ENCODE assay signal across 22 mouse cellular contexts in the genomic region with DNA sequence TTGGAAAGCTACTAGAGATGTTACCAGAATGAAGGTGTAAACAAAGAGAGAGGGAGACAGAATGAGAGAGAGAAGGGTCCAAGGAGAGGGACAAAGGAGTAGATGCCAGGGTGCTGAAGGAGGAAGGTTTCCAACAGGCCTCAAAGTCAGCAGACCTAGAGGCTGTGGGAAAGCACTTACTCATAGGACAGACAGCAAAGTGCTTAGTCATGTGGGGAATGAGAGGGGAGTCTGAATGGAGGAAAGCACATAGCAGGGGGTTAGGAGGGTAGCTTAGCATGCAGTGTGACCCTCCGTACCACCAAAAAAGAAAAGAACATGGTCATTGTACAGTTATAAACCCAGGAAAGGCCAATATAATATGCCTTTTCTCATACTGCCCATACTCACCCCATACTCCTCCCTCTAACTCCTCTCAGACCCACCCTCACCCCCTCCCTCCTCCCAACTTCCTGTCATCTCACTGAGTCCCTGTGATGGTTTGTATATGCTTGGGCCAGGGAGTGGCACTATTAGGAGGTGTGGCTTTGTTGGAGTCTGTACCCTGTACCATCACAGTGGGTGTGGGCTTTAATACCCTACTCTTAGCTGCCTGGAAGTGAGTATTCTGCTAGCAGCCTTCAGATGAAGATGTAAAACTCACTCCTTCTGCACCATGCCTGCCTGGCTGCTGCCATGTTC.
DNase-seq lines count a peak whose midpoint lies in the region; ATAC-seq lines count a peak whose summit lies in the region.
"Had no signal": no experiment of that assay in that cellular context is flagged by ENCODE, and none has a peak within 500 bp of the region (broad histone marks: within the 10 kb centered on the region; RNA-seq: fewer than 3 reads in every experiment).

No protein-coding gene starts in this region.

- H3K9ac ChIP-seq in heart, embryonic 12.5 days: no peak overlapping the region
- no peak overlapping the region for H3K9ac ChIP-seq in intestine, embryonic 15.5 days
- H3K9ac ChIP-seq: embryonic facial prominence, embryonic 15.5 days; neural tube, embryonic 15.5 days had no signal

- no peaks in the 10 kb centered on the region for H3K36me3 ChIP-seq in heart, embryonic 12.5 days
- no peaks in the 10 kb centered on the region for H3K36me3 ChIP-seq in heart, embryonic 10.5 days
- H3K36me3 ChIP-seq in intestine, embryonic 15.5 days: no peaks in the 10 kb centered on the region
- H3K36me3 ChIP-seq: embryonic facial prominence, embryonic 15.5 days; neural tube, embryonic 15.5 days had no signal

- H3K27me3 ChIP-seq in heart, embryonic 12.5 days (replicated peaks): no peaks in the 10 kb centered on the region
- no peaks in the 10 kb centered on the region for H3K27me3 ChIP-seq in heart, embryonic 10.5 days (ENCODE audit: insufficient read depth, poor library complexity, severe bottlenecking)
- no peaks in the 10 kb centered on the region for H3K27me3 ChIP-seq in intestine, embryonic 15.5 days (replicated peaks)
- H3K27me3 ChIP-seq: CH12.LX; embryonic facial prominence, embryonic 15.5 days; neural tube, embryonic 15.5 days had no signal

- H3K9me3 ChIP-seq in heart, embryonic 12.5 days (replicated peaks): no peaks in the 10 kb centered on the region
- H3K9me3 ChIP-seq in heart, embryonic 10.5 days: no peaks in the 10 kb centered on the region
- no peaks in the 10 kb centered on the region for H3K9me3 ChIP-seq in intestine, embryonic 15.5 days
- H3K9me3 ChIP-seq: embryonic facial prominence, embryonic 15.5 days; neural tube, embryonic 15.5 days had no signal

- no peak for DNase-seq in heart, embryonic 10.5 days (ENCODE audit: low spot score)
- DNase-seq in lung, postnatal 36 days: peak; percentile 23
- DNase-seq in lung, postnatal 4 days: no peak
- peak; percentile 76 for DNase-seq in ZHBTc4 (ENCODE audit: low read depth, low spot score)
- DNase-seq in layer of hippocampus, postnatal 10 days (ENCODE audit: low spot score in 2 of 2): no peak
- DNase-seq in layer of hippocampus, postnatal 36 days: no peak
- DNase-seq: adrenal gland, postnatal 36 days; cerebellum, adult 11-12 months; cerebellum, postnatal 14 days; heart, adult 11 months; kidney, adult 18-20 months; kidney, postnatal 10 days; left cerebral cortex, postnatal 4 days; thymus, postnatal 25 days had no signal

- H3K4me1 ChIP-seq in heart, embryonic 12.5 days (replicated peaks): no peaks in the 10 kb centered on the region
- H3K4me1 ChIP-seq in heart, embryonic 10.5 days: no peaks in the 10 kb centered on the region
- no peaks in the 10 kb centered on the region for H3K4me1 ChIP-seq in intestine, embryonic 15.5 days (replicated peaks)
- H3K4me1 ChIP-seq: embryonic facial prominence, embryonic 15.5 days had no signal

- peak; percentile 66; the same call in 1 of the 2 replicates for ATAC-seq in heart, embryonic 12.5 days (ENCODE audit: insufficient number of reproducible peaks, low FRiP score)
- no peak for ATAC-seq in intestine, embryonic 15.5 days
- ATAC-seq: hindbrain, postnatal 0 days; midbrain, embryonic 16.5 days had no signal

- WGBS in heart, embryonic 12.5 days: 88% methylated on average over 1 of the region's 1 CpGs
- WGBS in heart, embryonic 10.5 days: 91% methylated on average over 1 of the region's 1 CpGs
- WGBS in intestine, embryonic 15.5 days: 100% methylated on average over 1 of the region's 1 CpGs

- no peak overlapping the region for H3K4me3 ChIP-seq in heart, embryonic 12.5 days
- H3K4me3 ChIP-seq in heart, embryonic 10.5 days: no peak overlapping the region
- H3K4me3 ChIP-seq in intestine, embryonic 15.5 days (replicated peaks): no peak overlapping the region
- H3K4me3 ChIP-seq: embryonic facial prominence, embryonic 15.5 days; left cerebral cortex, adult 2 months; neural tube, embryonic 15.5 days had no signal

- H3K4me2 ChIP-seq in heart, embryonic 12.5 days: no peak overlapping the region
- H3K4me2 ChIP-seq in intestine, embryonic 15.5 days (replicated peaks): no peak overlapping the region
- H3K4me2 ChIP-seq: embryonic facial prominence, embryonic 15.5 days; neural tube, embryonic 15.5 days had no signal

- no peak overlapping the region for H3K27ac ChIP-seq in heart, embryonic 12.5 days (ENCODE audit: poor library complexity, severe bottlenecking)
- H3K27ac ChIP-seq in heart, embryonic 10.5 days: no peak overlapping the region
- no peak overlapping the region for H3K27ac ChIP-seq in intestine, embryonic 15.5 days
- H3K27ac ChIP-seq: embryonic facial prominence, embryonic 15.5 days; hindbrain, postnatal 0 days; left cerebral cortex, adult 2 months; neural tube, embryonic 15.5 days had no signal

Comparison
In these comparisons a context has a peak if more than half of its experiments do, and no peak if none do; other contexts are left out.
1. DNase-seq: peak in lung, postnatal 36 days (single experiment) and ZHBTc4 (single experiment); none in heart, embryonic 10.5 days (single experiment), lung, postnatal 4 days (0 of 2), layer of hippocampus, postnatal 10 days (0 of 2) and layer of hippocampus, postnatal 36 days (0 of 2).